Mouse (Mus musculus): Measurements from ENCODE around the gene Tek. TPM values are rescaled to one million over a fixed set of nuclear protein-coding genes. Genes with fewer than 3 reads are reported as not detected.

Tek gene
- total RNA-seq, 2 experiments from 2014 or later = 38.7 to 44.0 TPM

- no peak for DNase-seq
These were observed 71.5 kb downstream of the Tek start for GRCm38 (mm10) chr4:94810616-94811015.

- DNase-seq = no peak
These were observed 87.8 kb downstream of the Tek start for GRCm38 (mm10) chr4:94826891-94827290.

- no peak for DNase-seq
These were observed 88.3 kb downstream of the Tek start for GRCm38 (mm10) chr4:94827429-94827828.

GRCm38 (mm10) chr4:94829924-94830386, 90.9 kb downstream of the Tek start:
- peak; percentile 30 for DNase-seq

- DNase-seq = no peak
These were observed 98.0 kb downstream of the Tek start for GRCm38 (mm10) chr4:94837061-94837460.

GRCm38 (mm10) chr4:94853301-94853700, 114.2 kb downstream of the Tek start:
- DNase-seq = no peak

- no peak for DNase-seq
These were observed 115.2 kb downstream of the Tek start for GRCm38 (mm10) chr4:94854270-94854669.

- no peak for DNase-seq
These were observed 116.1 kb downstream of the Tek start for GRCm38 (mm10) chr4:94855201-94855600.

- DNase-seq = peak; percentile 16
These were observed 161.7 kb downstream of the Tek start for GRCm38 (mm10) chr4:94900744-94901143.

GRCm38 (mm10) chr4:94901780-94902179, 162.7 kb downstream of the Tek start:
- no peak for DNase-seq

Other genes starting within 250 kb of the Tek start
- gene Gm10306, start 182.7 kb upstream of the Tek start, total RNA-seq (2021) = not detected
- gene Caap1, start 182.5 kb upstream of the Tek start, total RNA-seq (2021) = 1 to 10 TPM; 8.9 to 9.4 TPM
- gene Plaa, start 136.0 kb upstream of the Tek start, total RNA-seq (2021) = 10 to 100 TPM; 55.1 to 56.6 TPM
- 10 to 100 TPM; 15.0 to 16.2 TPM for gene Ift74, start 124.8 kb upstream of the Tek start, total RNA-seq (2021)
- gene Lrrc19, start 89.1 kb upstream of the Tek start, total RNA-seq (2021) = not detected
- not detected for gene Eqtn, start 189.6 kb downstream of the Tek start, total RNA-seq (2021)
- 10 to 100 TPM; 21.0 to 24.5 TPM for gene Mysm1, start 239.8 kb downstream of the Tek start, total RNA-seq (2021)

Data from adrenal gland, postnatal 10 days (tissue).